Mouse (Mus musculus) NIH3T3 (cell line): Measurements from ENCODE around the gene Patj.

Experiments used
- DNase-seq: peaks from one replicate; pipeline ENCODE4 v3.0.0-alpha.2; 2012; ENCODE audit warnings: low read depth

The Patj gene

DNA sequence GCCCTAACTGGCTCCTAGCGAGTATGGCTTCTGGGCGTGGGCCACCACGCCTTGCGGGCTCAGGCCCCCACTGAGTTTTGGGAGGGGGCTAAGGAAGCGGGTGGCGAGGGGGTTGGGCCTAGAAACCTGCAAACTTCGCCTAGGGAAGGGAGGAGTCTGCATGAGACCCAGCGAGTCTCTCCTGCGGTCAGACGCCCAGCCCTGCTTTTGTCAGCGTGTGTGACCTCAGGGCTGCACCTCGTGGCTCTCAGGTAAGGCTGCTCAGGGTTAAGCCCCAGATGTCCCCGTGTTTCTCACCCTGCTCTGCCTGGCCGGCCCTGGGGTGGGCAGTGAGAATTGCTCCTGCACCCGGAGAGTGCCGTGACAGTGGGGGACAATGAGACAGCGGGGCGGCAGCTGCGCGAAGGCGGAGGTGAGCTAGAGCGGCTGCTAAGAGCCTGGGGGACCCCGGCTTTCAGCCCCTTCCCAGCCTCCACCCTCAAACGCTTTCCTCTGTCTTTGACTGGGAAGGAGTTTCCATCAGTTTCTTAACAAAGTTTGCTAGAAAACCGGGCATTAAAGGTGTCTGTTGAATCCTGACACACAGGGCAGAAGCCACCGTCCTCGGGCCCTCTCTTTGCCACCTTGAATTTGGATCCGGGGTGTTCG is 331.1 kb downstream of the Patj start, which contains the start of gene L1td1:
Gene L1td1 (plus strand): TSS at position 145 of the 648 bp plus-strand sequence.
- no peak for DNase-seq

GRCm38 (mm10) chr4:98727295-98727958 is 331.8 kb downstream of the Patj start:
- DNase-seq: no peak

DNA sequence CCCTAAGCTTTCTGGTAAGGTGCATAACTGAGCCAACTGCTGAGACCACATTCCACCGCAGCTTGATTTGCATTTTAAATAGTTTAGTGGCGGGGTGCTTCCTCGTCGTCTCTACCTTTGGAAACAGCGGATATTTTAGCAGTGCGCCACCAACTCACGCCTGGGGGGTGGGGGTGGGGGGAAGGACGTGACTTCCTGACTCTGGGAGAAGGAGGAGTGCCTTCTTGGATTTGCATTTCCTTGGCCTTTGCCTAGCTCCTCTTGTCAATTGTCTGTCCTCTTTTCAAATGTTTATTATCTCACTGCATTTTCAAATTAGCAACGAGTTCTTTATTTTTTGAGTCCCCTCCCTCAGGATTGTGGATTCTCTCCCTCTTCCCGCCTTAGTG is 332.4 kb downstream of the Patj start:
- no peak for DNase-seq

DNA sequence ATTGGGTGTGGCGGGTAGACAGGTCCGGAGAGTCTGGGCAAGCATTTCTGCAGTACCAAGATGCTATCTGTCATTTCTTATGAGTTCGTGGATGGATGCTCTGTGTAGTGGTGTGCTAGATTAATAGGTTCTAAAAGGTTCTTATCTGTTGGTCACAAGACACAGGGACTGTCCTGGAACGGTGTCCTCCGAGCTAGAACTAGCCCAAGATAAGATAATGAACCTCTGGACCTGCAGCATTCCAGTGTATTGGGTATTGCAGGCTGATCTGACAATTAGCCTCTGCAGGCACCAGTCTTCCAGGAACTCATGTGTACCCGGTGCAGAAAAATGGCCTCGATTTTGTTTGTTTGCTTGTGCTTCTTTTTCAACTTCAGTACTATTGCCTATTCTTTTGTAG is 333.1 kb downstream of the Patj start:
- no peak for DNase-seq

- no peak for DNase-seq
Observed at GRCm38 (mm10) chr4:98733660-98734059, 338.1 kb downstream of the Patj start.

- DNase-seq: peak; percentile 75
Observed at GRCm38 (mm10) chr4:98739753-98740152, 344.2 kb downstream of the Patj start.

- DNase-seq: no peak
Observed at GRCm38 (mm10) chr4:98743209-98743905, 347.8 kb downstream of the Patj start.

DNA sequence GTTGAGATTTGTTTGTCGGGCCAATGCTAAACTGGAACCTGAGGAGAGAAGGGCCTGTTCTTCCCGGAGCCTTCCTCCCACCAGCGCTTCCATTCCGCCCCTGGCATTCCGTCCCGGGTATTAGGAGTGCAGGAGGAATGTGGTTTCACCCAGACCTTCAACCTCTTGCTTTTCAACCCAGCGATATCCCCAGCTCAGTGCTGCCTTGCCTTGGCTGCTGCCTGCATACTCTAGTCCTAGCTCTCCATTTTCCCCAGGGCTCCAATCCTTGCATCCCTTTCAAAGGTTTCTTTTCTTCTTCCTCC is 348.3 kb downstream of the Patj start:
- peak; percentile 31 for DNase-seq

GRCm38 (mm10) chr4:98754456-98754855 is 358.9 kb downstream of the Patj start:
- DNase-seq: no peak

GRCm38 (mm10) chr4:98756141-98756540 is 360.6 kb downstream of the Patj start:
- DNase-seq: no peak

GRCm38 (mm10) chr4:98758012-98758821 is 362.6 kb downstream of the Patj start:
- DNase-seq: no peak

GRCm38 (mm10) chr4:98758872-98759518 is 363.4 kb downstream of the Patj start:
- DNase-seq: no peak

- DNase-seq: no peak
Observed at GRCm38 (mm10) chr4:98767134-98768133, 371.8 kb downstream of the Patj start.
